Mouse (Mus musculus) ES-Bruce4 (cell line): ENCODE measurements around the gene 4632433K11Rik.
"Not testable (repeated sequence)": the region's sequence is repeated elsewhere in the genome, so short reads cannot be mapped to it uniquely, and the experiment has no call there.

Source experiments
- CTCF ChIP-seq: IDR thresholded peaks from one replicate; pipeline ENCODE4 v1.8.1; 2011; ENCODE audit warnings: low read depth, low read length
- POLR2A ChIP-seq: IDR thresholded peaks from one replicate; pipeline ENCODE4 v1.8.1; 2011; ENCODE audit warnings: low read length; ENCODE audit not compliant: insufficient read depth

- not testable (repeated sequence) for TF ChIP-seq CTCF, POLR2A
Observed at GRCm38 (mm10) chr7:5019576-5019975, 14.3 kb upstream of the 4632433K11Rik start.
